Mouse (Mus musculus): ENCODE results near the gene Vmn1r1.
"Not testable (repeated sequence)": the region's sequence is repeated elsewhere in the genome, so short reads cannot be mapped to it uniquely, and the experiment has no call there.

Vmn1r1 gene

DNA sequence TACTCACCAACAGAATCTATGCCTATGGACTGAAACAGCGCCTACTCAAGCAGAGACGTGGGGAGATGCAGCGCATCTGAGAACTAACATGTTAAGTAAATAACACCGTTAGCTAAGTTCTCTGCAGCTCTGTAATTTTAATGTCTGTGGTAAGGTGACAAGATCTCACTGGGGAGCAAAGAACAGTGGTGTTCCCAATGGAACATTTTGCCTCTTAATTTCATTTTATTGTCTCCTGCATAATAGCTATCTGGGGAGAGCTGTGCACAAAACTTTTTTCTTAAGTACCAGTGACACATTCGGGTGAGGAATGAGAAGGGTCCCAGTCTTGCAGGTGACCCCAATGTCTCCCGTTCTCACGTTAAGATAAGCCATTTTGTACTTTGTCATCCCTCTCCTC, at the start of gene Vmn1r1:
TSS of gene Vmn1r1 (minus strand) at position 101 of the 400 bp plus-strand sequence.
- DNase-seq (ENCODE audit: low read depth, low spot score), result no peak

DNA sequence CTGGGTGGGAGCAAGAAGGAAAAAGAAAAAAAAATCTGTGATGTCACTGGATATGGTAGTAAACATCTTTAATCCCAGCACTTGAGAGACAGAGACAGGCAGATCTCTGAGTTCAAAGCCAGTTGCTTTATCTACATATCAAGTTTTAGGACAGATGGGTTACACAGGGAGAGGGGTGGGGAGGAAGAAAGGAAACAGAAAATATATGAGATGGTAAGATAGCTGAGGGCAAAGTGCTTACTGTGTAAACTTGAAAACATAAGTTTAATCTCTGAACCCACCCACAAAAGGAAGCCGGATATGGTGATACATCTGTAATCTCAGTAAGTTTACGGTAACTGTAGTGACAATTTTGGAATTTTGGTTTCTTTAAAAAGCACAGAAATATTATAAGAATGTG, 46.0 kb upstream of the Vmn1r1 start:
- no peak for DNase-seq (ENCODE audit: low read depth, low spot score)

DNA sequence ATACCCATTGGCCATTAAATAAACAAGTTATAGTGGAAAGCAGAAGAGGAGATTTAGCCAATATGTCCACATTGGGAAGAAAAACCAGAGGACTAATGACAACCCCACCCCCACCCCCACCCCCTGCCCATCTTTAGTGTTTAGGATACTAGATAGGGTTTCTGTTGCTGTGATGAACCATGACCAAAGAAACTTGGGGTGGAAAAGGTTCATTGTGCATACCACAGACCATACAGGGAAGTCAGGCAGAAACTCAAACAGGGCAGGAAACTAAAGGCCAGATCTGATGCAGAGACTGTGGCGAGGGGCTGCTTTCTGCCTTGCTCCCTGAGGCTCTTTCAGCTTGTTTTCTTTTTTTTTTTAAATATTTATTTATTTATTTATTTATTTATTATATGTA, 28.3 kb upstream of the Vmn1r1 start:
- no peak for DNase-seq (ENCODE audit: low read depth, low spot score)

DNA sequence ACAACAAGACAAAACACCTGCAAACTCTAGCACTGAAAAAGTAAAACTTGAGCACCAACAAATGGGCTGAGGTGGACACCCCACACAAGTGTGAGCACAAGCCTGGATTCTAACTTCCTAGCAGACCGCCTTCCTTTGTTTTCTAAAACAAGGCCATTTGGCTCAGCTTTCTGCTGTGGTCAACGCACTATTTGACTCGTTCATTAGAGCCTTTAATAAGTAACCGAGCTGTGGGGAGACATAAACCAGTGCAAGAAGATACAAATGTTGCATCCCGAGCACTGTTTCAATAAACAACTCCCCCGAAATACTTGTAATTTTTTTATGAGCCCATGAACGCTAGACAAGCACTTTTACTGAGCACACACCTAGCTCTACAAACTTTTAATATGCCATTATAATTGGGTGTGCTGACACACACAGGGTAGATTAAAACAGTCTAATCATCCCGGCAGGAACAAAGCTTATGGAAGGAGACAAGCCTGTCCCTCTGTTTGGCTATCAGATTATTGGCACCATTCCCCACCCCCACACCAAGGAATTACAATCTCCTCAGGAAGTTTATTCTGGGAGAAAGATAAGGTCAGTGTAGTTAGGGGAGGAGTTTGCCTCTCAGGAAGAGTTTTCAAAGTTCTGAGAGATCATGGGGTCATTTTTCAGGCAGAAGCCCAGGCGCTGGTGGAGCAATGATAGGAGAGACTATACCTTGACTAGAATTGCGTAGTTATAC, 27.7 kb upstream of the Vmn1r1 start:
- DNase-seq (ENCODE audit: low read depth, low spot score), result no peak

DNA sequence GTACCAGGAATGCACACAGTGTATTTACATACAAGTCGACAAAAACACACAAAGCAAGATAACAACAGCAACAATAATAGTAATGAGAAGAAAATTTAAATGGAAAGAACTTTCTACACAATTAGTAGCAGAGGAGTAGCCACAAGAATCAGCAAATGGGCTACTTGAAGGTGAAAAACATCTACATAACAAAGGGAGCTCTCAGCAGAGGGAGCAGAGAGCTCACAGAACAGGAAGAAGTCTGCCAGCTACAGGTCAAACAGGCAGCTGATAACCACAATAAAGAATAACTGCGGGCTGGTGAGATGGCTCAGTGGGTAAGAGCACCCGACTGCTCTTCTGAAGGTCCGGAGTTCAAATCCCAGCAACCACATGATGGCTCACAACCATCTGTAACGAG, 26.9 kb upstream of the Vmn1r1 start:
- no peak for DNase-seq (ENCODE audit: low read depth, low spot score)

DNA sequence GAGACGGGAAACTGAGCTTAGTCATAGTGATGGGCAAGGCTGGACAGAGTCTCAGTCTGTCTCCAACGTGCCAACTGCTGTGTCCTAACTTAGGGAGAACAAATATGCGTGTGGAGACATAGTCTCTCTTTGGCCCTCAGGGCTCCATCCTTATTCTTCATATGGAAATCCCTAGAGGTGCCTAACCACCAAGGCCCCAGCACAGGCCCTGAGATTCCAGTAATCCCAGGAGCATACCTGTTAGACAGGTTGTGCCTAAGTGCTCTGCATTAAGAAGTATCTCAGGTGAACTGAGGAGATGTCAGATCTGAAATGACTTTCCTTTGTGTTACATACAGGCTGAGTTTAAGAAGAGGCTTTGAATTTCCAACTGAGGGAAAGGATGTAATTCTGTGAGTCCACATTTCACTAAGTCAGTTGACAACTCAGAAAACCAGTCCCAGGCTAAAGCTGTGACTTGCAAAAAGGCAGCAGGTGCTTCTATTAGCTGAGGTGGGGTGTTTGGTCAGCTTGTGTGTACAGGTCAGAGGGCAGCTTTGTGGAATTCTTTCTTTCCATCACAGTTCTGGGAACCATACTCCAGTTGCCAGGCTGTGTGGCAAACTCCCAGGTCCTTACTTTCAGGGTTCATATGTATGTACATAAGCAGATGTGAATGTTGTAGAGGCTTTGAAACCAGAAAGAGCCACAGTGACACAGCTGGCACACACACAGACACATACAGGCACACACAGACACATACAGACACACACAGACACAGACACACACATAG, 25.6 kb upstream of the Vmn1r1 start:
- DNase-seq (ENCODE audit: low read depth, low spot score), result no peak

DNA sequence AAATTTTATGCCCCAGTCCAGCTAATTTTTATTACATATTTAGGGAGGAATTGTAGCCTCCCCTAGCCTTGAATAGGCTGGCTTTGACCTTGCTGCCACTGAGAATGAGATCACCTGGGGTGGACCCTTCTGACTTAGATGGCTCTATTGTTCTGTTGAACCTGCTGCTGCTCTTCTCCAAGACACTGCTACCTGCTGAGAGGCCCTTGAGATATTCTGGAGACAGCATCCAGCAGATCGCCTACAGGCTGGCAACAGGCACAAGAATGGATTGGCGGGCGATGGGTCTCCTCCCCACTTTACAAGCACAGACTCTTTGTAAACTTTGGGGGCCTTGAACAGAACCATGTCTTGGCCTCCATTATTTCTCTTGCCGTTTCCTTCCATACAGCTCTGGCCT, 18.2 kb upstream of the Vmn1r1 start:
- DNase-seq (ENCODE audit: low read depth, low spot score), result not testable (repeated sequence)

DNA sequence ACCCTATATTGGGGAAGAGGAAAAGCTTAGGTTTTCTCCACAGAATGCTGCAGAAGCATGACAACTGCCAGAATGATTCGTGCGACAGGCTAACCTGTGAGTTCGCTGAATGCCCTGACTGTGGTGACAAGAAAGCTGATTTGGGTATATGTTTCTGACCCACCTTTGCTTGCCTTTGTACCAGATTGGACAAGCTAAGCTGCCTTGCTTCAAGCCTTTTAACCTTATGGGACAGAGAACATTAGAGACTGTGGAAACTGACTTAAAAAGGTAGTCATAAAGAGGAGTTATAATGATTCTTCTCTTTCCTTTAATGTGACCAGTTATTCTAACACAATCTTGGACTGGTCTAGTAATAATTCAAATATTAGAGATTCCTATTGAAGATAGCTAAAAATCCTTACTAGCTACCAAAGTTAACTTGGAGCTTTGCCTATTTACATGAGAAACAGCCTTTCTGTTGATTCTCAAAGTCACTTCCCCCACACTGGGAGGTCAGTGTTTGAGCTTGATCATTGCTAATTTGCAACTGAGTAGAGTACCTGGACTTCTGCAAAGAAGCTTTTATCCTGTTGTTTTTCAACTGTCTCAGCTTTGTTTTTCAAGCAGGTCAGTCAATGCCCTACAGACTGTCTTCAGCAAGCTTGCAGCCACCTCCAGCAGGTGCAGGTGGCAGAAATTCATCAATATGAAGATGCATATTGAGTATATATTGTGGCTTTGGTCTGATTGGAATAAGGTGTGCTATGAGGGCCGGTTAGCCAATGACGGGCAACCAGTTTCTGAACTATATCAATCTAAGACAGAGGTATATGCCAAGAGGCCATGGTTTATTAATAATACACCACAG, 17.4 kb upstream of the Vmn1r1 start:
- no peak for DNase-seq (ENCODE audit: low read depth, low spot score)

DNA sequence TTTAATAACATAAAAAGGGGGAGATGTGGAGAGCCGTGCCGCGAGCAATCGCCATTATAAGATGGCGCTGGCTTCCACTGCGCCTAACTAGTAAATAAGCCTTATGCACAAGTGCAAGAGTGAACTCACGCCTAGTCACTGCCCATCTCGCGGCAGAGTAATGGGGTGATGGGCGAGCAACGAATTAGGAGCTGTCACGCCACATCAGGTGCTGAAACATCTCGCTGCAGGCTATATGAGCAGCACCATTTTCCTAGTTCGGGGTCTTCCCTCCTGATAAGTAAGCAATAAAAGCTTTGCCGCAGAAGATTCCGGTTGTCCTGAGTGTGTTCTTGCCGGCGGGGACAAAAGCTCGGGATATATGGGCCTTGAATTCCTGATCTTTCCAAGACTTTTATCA, 12.7 kb upstream of the Vmn1r1 start:
- DNase-seq (ENCODE audit: low read depth, low spot score), result not testable (repeated sequence)

DNA sequence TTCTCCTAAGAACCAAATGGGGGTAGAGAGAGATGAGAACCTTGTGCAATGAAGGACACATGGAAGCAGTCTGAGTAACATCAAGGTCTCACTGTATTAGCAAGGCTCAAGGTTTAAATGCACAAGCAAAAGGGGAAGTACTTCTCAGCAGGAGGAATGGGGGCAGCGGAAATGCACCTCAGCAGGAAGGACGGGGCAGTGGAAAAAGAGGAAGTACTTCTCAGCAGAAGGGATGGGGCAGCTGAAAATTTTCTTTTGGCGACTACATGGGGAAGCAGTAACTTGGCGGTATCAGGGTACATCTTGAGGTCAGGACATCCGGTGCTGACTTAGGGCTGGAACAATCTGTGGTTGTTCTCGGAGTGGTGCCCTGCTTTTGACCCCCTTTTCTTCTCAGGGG, 5.9 kb upstream of the Vmn1r1 start:
- not testable (repeated sequence) for DNase-seq (ENCODE audit: low read depth, low spot score)

DNA sequence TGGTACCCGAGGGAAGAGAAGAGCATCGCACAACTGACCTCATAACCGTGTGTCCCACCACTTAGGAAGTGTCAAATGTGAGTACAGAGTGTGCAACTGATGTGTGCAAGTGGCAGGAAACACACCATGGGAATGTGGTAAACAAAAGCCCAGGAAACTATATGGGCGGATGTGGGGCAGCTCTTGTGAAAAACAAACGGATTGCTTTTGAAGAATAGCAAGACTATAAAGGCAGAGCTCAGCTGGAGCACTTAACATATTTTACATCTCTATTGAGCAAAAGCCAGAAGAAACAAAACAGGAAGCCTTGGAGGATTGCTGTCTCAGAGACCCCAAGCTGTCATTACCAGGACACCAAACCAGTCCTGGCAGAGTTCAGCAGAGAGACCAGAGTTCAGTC, 1.3 kb downstream of the Vmn1r1 start:
- DNase-seq (ENCODE audit: low read depth, low spot score), result no peak

DNA sequence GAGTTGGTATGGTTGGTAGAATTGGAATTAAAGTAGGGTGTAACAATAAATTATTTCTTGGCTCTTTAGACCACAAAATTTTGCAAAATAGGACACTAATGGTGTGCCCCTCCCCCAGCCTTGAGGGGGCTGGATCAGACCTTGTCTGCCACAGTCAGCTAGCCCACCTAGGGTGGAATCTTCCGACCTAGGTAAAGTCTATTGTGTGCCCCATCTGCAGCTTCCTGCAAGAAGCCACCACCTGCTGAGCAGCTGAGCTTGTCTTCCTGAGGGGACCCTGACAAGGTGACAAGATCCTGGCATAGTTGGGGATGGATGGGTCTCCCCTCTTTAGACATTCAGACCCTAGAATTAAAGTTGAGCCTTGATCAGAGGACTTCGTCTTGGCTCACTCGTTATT, 4.7 kb downstream of the Vmn1r1 start:
- DNase-seq (ENCODE audit: low read depth, low spot score), result no peak

DNA sequence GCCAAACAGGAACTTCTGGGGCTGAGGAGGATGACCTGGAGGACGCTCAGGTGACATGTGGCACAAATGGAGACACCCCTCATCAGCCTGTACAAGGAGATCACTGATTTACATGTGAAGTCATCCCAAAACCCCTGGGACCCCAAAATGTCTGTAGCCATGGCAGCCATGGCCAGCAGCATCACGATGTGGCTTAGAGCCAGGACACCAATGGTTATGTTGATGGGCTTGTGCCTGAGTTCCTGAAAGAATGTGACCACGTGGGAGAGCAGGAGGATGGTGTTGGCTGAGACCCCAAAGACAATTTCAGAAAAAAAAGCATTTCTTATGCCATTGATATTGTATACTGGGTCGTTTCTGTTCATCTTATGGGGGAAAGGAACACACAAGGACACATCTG, 6.6 kb downstream of the Vmn1r1 start:
- no peak for DNase-seq (ENCODE audit: low read depth, low spot score)

DNA sequence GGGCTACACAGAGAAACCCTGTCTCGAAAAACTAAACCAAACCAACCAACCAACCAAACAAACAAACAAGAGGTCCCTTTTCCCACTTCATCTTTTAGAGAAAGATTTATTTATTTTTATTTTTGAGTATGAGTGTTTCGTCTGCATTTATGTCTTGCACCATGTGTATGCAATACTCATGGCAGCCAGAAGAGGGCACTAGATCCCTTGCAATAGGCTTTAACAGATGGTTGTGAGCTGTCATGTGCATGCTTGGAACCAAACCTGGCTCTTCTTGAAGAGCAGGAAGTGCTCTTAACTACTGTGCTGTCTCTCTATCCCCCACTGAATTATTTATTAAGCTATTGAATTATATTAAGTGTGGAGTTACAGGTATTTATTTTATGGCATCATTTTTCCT, 14.3 kb downstream of the Vmn1r1 start:
- peak; percentile 63 for DNase-seq (ENCODE audit: low read depth, low spot score)

DNA sequence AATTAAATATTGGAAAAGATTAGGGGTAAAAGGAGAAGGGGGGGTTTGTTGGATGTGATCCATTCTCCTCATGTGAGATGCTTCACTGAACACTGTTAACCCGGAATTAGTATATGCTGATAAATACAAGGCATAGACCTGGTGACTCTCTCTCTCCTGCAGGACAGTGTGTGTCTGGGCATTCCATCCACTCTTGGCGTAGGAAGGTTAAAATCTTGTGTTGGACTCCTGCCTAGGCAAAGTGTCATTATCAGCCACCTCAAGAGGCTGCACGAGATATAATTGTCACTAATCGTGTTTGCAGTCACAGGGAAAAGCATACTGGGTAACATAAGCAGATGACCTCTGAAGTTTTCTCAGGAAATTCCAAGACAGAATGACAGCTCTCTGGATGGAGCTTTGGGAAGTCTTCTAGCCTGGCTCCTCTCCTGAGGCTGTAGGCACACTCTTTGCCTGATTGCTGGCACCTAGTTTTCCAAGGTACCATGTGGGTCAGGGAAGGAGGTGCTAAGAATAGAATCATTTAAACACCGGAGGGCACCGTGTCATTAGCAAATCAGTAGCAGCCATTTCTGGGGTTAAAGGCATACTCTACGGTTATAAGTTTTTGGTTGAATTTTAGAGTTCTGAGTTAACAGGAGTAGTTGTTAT, 15.3 kb downstream of the Vmn1r1 start:
- DNase-seq (ENCODE audit: low read depth, low spot score), result no peak

DNA sequence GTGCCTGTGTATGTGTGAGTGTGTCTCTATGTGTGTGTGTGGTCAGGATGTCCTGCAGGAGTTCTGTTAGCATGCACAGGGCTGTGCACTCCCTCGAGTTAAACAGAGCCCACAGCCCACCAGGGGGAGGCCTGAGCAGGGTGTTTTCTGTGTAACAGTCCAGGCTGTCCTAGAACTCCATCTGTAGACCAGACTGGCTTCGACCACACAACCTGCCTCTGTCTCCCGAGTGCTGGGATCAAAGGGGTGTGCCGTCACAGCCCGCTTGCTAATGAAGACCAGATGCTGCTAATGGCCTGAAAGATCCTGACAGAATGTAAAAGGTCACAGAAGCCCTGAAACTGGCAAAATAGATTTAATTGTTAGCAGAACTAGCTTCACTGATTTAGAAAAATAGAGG, 18.7 kb downstream of the Vmn1r1 start:
- DNase-seq (ENCODE audit: low read depth, low spot score), result no peak

DNA sequence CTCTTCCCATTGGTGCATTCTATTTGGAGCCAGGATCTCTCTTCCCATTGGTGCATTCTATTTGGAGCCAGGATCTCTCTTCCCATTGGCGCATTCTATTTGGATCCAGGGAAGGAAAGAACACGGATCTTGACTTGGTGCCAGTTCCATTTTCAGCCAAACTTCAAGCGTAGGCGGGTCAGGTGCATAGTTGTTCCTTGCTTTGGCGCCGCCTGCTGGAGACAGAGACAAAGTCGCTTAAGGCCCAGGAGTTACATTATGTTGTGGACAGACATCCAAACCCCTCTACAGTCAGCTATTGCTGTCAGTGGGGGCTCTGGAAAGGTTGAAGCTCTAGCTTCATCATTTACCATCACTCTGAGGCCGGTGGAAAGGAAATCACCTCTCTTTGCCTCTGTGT, 21.0 kb downstream of the Vmn1r1 start:
- DNase-seq (ENCODE audit: low read depth, low spot score), result peak; percentile 60

DNA sequence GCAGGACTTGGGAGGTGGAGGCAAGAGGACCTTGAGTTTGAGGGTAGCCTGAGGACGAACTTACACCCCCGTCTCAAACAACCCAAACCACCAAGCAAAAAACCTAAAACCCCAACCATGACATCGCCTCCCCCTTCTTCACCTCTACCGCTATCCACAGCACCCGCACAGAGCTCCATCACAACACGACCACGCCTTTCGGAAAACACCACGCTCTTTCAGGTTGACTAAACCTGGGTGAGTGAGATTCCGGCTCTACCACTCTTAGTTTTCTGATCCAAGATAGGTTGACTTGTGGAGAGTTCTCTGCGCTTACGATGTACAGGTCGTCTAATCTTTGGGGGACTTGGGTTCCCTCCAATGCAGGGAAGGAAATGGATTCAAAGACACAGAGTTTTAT, 21.6 kb downstream of the Vmn1r1 start:
- DNase-seq (ENCODE audit: low read depth, low spot score), result no peak

DNA sequence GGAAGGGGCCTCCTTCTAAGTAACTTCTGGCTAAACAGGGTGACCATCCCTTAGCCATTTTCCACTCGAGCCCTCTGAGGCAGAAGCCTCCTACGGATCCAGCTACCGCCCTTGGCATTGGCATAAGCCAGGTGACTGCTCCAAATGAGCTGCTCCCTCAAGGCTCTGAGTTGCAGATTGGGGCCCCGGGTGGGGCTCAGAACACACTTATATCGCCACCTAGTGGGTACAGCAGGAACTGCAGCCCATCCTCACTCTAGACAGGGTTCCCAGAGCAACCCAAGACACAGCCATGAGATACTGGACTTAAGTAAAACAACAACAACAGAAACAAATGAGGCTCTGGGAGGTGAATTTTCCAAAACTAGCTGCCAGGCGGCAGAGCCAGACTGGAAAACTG, 23.9 kb downstream of the Vmn1r1 start:
- DNase-seq (ENCODE audit: low read depth, low spot score), result peak; percentile 89

DNA sequence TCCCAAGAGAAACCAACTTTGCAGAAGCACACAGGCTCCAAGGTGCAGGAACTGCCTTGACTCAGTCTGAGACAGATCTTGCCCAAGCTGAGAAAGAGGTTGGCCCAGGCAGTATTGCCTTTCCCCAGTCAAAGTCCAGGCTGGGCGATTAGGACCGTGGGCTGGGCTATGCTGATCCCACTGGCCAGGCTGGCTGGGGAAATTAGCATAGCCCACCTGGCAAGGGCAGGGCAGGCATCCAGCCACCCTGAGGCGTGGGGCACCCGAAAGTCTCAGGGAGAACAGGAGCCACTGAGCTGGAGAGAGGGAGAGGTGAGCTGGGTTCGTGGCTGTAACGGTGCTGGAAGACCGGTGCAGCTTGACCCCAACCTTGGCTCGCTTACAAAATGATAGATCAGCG, 24.3 kb downstream of the Vmn1r1 start:
- DNase-seq (ENCODE audit: low read depth, low spot score), result no peak

DNA sequence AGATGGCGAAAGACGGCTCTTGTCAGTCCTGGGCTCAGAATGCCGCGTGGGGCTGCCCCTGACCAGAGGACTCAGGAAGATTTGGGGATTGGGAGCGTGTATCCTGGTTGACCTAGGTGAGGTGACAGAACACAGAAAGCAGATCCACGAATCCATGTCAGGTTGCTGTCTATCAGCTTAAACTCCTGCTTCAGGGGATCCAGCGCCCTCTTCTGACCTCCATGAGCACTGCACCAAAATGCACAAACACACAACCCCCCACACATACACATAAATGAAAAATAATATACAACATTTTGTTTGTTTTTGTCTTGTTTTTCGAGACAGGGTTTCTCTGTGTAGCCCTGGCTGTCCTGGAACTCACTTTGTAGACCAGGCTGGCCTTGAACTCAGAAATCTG, 26.1 kb downstream of the Vmn1r1 start:
- no peak for DNase-seq (ENCODE audit: low read depth, low spot score)

Data from 3T3-L1 (cell line).